Mouse (Mus musculus) brain, adult 2 months (tissue): ENCODE results near the gene Mrpl52.

ENCODE experiments used
- DNase-seq: peaks from one replicate; pipeline ENCODE4 v3.0.0; 2011; ENCODE audit warnings: low read depth, low spot score

Gene Mrpl52

DNA sequence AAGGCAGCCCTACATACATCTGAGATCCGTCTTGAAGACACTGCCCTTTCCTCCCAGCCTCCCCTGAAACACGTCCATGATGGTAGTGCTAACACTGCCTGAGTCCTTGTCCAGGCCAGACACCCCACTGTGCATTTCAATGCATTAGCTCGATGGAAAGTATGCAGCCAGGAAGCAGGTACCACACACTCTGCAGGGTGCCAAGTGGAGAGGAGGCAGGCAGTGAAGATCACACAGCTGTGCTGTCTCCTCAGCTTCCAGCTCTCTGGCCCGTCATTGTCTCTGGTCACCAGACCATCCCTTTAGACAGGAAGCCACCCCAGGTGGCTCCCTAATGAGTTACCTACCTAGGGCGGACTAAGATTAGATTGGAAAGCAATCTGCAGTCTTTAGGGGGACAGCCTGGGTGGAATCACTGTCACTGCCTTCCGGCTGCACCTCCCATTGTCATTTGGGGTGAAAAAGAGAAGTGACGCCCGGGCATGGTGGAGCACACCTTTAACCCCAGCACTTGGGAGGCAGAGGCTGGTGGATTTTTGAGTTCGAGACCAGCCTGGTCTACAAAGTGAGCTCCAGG lies 14.6 kb upstream of the Mrpl52 start:
- DNase-seq: no peak

DNA sequence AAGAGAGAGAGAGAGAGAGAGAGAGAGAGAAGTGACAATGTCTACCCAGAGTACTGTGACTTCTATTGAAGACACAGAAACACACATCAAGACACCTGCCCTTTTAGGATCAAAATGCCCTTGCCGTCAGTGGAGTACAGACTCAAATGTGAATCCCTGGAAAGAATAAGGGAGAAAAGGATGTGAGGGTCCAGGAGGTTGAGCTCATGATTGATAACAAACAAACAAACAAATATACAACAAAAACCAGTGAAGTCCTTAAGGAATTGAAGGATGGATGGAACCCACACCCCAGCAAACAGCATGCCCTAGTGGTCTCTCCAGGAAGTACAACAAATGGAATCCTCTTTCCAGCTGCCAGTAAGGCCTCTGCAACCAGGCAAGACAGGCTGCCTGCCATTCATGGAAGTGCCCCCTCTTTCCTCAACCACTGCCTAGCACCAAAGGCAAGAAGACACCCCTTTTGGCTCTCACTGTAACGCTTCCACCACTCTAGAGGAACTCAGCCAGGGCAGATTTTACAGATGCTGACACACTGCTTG lies 14.0 kb upstream of the Mrpl52 start:
- DNase-seq: peak; percentile 73

DNA sequence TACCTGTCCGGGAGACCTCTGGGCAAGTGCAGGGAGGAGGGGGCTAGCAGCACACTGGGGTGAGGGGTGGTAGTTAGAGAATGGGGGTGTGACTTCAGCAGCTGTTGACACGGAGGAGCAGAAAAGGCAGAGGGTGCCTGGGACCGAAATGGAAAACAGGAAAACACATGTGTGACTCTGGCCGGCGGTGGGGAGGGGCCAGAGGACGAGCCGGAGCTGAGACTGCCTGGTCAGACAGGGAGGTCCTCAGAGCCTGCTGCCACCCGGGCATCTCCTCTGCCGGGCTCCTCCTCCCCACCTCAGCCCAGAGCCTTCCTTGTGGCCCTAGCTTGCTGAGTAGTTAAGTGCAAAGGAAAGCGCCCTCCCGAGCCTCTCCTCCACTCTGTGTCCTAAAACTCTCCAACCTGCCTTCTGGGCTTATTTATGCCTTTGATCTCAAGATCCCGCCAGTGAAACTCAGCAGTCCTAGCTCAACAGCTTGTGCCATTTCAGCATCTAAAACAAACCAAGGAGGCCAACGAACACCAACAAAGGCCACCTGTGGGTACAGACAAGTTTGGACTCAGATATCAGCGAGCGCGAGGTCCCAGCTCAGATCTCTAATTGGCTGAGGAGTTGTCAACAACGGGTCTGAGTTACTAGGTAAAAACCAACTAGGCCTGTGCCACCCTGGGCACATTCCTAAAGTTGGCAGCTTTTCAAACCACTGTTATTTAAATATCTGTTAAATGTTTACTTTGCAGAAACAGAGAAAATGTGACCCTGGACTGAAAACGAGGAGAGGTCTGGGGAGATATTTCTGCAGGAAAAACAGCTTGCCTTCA lies 12.6 kb upstream of the Mrpl52 start:
- no peak for DNase-seq

DNA sequence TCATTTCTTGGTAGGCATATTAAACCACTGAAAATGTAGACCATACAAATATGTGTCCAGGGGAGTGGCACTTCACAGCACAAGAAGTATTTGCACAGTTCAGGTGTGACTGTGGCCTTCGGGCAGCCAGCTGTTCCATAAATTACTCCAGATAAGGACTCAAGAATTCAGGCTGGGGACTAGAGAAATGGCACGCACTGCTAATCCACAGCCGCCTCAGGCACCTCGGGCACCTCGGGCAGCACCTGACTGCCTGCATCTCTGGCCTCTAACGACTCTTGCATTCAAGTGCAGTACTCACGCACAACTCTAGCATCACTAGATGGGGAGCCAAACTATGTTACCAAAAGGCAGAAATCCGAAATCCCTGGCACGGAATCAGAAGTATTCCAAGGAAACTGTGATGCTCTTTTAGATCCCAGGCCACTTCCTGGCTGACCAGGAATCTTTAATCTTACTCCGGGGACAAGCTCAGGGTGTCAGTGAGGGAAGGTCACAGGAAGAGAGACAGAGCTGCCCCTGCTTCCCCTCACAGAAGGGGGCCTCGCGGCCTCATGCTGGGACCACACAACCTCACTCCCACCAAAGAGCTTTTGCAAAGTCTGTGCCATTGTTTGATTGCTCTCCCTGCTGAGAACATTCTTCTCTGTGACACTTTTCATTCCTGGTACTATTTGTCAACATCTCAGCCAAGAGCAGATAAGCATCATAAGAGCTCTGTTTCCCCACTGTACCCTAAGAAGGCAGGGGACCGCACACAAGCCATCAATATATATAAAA lies 11.3 kb upstream of the Mrpl52 start:
- no peak for DNase-seq

DNA sequence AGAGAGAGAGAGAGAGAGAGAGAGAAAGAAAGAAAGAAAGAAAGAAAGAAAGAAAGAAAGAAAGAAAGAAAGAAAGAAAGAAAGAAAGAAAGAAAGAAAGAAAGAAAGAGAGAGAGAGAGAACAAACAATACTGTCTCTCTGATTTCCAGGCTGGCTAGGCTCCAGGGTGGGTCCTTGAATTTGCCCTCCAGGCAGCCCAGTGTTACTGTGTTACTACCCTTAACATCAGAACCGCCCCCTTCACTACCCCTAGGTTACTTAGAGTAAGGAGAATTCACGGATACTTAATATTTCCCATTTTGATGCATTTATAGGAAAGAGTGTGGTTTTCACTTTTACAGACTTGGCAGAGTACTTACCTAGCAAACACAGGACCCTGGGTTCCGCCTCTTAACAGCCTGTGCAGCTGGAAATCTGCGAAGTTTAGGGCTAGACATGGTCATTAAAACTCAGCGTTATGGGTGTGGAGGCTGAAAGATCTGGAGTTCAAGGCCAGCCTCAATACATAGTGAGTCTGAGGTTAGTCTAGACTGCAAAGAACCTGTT lies 10.4 kb upstream of the Mrpl52 start:
- DNase-seq: no peak

DNA sequence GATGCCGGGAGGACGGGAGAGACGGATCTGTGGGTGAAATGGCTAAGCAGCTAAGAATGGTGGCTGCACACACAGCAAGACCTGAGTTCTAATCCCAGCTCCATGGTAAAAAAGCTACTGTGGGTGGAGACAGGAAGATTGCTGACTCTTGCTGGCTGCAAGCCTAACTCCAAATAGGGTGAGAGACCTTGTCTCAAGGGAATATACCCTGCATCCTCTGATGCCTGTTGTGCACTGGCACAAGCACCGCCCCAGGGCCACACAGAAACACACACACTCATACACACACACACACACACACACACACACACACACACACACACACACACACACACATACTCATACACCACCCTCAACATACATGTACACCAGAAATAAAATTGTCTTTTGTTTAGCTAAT lies 9.9 kb upstream of the Mrpl52 start:
- no peak for DNase-seq

DNA sequence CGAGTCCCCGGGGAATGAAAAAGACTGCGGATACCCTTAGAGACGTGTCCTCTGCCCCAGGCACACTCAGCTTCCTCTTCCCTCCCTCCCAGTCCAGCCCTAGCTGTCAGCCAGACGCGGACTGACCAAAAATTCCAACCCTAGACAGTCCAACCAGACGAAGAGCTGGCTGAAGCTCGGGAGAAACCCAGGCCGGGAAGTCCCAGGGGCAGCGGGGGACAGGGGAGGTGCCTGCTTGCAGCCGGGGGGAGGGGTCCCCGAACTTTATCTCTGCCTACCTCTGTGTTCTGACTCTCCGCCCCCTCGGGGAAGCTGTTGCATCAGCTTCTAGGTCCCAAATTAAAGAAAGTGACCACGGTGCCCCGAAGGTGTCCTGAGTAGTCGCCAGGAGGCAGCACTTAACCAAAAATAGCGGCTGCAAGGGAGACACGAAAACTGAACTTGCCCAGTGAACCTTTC lies 9.1 kb upstream of the Mrpl52 start, which contains the start of gene Slc7a7:
Slc7a7 (minus strand) TSS at position 158 of the 459 bp plus-strand sequence.
- DNase-seq: no peak

DNA sequence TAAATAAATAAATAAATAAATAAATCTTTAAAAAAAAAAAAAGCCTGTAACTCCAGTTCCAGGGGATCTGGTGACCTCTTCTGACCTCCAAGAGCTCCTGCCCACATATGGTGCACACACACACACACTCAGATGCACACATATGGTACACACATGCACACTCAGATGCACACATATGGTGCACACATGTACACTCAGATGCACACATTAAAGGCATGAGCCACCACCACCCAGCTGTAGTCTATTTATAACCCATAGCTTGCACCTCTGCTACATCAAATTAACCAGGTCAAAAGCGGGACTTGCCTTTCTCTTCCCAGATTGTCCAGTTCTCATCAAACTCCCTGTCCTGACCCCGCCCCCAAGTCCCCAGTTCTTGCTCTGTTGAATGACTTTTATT lies 5.7 kb upstream of the Mrpl52 start:
- DNase-seq: no peak

DNA sequence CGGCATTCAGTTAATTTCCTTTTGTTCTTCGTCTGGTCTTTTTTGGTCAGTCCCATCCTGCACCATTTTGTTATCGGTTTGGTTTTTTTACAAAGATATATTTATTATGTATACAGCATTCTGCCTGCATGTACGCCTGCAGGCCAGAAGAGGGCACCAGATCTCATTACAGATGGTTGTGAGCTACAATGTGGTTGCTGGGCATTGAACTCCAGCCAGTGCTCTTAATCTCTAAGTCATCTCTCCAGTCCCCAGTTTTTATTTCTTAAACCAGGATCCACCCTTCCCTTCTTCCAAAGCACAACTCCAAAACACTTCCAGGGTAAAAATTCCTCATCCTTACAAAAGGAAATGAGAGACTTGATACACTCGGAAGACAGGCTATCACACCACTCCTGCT lies 3.3 kb upstream of the Mrpl52 start:
- no peak for DNase-seq

DNA sequence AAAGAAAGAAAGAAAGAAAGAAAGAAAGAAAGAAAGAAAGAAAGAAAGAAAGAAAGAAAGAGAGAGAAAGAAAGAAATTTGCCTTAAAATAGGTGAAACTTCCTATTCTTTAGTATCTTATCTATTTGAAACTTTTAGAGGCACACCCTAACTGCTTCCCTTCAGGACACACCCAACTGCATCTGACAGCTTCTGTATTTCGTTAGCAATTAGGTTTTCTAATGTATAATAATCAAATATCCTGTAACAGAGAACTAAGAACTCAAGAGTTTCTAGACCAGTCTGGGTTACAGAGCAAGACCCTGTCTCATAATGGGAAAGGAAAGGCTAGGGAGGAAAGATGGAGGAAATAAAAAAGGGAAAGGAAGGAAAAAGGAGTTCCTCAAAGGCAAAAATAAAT lies 2.1 kb upstream of the Mrpl52 start:
- DNase-seq: no peak

DNA sequence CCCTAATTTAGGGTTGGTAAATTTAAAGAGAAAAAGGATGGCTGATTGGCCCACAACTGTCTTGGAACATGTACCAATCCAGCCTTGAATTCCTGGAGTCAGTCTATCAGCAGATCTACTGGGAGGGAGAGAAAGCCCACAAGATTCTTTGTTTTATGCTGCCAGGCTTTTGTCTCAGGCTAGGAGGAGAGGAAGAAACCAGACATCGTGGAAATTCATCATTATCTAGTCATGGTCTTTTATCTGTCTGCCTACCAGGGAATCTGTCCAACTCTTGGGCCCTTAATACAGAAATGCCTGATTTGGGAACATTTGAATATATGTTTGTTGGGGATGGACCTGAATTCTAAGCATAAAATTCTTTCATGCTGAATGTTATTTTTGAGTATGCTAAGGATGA lies 1.2 kb upstream of the Mrpl52 start:
- DNase-seq: no peak

DNA sequence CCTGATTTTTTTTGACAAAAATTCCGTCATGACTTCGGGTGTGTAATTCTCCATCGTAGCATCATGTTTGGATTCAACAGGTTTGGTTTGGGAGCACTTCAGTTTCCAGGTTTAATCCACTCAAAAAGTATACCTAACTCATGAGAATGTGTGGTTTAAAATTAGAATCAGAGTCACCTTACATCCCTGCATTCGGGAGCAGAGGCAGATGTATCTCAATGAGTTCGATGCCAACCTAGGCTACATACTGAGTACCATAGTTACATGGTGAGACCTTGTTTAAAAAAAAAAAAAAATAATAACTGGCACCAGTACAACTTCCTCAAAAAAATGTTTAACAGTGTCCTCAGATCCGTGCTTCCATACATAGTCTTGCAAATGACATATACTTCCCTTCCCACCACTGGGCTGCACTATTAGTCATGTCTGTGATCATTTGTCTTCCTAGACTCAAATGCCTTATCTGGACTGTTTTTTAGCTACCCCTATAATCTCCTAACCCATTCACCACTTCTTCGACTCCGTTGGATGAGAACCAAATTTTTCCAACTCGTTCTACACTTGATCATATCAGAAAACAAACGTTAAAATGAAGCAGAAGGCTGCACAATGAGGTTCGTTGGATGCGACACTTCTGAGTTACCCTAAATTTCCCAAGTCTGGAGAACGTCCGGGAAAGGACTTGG lies 563 bp upstream of the Mrpl52 start:
- peak; percentile 39 for DNase-seq

DNA sequence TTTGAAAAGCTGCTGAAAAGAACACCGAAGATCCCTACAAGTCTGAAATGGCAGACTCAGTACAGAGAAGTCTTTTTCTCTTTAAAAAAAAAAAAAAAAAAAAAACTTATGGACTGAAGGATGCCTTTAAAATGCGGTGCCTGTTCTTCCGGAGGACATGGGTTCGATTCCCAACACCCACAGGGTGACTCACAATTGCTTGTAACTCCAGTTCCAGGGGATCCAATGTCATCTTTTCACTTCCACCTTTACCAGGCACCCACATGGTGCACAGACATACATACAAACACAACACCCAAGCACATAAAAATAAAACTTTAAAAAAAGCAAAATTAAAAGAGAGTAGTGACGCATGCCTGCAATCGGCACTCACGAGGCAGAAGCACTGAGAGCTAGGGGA lies 987 bp downstream of the Mrpl52 start:
- DNase-seq: no peak

DNA sequence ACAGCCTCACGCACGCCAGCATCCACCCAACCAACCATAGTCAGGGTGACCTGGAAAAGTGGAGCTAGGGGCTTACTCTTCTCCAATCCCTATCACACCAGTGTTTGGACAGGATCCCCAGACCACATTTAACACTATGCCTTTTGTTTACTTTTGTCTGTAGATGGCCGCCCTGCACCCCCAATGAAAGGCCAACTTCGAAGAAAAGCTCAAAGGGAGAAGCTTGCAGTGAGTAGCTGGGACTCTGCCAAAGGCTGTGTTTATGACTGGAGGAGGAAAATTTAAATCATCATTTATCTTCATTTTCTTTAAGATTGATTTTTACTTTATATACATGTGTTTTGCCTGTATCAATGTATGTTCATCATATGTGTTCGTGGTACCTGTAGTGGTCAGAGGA lies 1.7 kb downstream of the Mrpl52 start:
- no peak for DNase-seq

DNA sequence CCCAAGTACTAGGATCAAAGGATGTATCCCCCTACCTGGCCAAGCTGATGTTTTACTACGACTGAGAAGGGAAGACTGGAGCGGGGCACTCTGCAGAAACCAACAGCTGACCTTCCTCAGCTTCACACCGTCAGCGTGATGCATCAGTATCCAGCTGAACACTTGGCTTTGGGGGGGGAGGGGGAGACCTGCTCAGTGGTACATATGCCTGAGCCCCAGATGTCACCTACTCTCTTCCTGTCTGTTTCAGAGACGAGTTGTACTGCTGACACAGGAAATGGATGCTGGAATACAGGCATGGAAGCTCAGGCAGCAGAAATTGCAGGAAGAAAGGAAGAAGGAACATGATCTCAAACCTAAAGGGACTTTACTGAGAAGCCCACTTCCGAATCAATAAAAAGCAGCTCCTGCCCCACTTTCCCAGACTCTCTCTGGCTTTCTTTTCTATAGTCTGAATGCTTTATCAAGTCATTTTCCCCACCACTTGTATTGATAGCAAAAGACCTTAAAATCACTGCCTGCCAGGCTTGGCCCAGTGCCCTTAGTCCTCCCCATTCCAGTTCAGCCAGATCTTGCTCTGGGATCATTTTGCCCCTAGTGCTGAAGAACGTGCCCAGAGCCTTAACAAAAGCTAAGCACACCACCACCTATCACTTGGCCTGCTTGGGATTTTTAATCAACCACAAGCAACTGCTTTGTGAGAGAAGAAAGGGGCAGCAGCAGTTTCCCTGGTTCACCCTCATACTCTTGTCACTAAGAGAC lies 2.8 kb downstream of the Mrpl52 start:
- DNase-seq: no peak

DNA sequence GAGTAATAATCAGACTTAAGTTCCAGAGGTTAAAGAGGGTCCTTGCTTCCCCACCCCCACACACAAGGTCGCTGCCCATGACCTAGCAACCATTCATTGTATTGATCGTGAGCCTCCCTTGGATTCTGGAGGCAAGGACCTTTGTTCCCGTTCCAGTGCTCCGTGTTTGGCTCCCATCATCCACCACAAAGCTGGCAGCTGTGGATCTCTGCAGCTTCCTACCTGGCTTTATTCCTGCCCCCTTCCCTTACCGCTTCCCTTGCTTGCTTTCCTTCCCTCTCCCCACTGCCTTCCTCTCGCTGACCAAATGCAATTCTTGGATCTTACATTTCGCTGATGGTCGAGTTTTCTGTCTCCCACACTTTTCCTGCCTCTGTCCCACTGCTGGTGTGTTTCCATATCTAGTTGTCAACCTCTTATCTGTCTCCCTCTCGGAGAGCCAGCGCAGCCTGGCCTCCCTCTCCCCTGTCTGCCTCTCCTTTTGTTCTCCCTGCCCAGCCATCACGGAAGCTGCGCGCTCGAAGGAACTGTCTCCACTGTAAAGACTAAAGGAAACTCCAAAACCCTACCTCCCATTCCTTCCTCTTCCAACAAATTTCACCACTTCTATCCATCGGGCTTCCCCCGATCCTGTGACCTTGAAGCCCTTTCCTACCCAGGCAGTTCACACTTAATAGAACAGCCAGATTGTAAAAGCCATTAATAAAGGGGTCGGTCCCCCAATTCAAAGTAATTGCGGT lies 3.9 kb downstream of the Mrpl52 start:
- DNase-seq: no peak

DNA sequence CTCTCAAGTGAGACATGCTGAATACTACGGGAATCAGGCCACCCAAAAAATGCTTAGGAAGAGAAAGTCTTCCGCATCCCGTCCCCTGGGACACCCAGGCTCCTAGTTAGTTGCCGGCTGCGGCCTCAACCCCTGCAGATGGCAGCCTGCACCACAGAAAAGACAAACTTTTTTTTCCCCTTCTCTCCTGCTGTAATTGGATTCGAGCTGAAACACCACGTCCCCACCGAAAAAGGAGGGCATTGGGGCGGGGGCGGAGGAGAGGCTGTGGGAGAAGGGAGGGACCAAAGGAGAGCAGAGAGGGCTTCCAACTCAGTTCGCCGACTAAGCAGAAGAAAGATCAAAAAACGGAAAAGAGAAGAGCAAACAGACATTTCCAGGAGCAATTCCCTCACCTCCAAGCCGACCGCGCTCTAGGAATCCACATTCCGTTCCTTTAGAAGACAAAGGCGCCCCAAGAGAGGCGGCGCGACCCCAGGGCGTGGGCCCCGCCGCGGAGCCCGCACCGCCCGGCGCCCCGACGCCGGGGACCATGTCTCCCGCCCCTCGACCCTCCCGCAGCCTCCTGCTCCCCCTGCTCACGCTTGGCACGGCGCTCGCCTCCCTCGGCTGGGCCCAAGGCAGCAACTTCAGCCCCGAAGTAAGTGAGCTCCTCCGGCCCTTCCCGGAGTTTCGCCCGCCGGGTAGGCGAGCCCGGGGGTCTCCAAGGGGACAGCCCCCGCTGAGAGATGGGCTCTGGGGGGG lies 4.8 kb downstream of the Mrpl52 start, which contains the start of gene Mmp14:
Mmp14 (plus strand) TSS at position 279 of the 744 bp plus-strand sequence.
- peak; percentile 57 for DNase-seq

DNA sequence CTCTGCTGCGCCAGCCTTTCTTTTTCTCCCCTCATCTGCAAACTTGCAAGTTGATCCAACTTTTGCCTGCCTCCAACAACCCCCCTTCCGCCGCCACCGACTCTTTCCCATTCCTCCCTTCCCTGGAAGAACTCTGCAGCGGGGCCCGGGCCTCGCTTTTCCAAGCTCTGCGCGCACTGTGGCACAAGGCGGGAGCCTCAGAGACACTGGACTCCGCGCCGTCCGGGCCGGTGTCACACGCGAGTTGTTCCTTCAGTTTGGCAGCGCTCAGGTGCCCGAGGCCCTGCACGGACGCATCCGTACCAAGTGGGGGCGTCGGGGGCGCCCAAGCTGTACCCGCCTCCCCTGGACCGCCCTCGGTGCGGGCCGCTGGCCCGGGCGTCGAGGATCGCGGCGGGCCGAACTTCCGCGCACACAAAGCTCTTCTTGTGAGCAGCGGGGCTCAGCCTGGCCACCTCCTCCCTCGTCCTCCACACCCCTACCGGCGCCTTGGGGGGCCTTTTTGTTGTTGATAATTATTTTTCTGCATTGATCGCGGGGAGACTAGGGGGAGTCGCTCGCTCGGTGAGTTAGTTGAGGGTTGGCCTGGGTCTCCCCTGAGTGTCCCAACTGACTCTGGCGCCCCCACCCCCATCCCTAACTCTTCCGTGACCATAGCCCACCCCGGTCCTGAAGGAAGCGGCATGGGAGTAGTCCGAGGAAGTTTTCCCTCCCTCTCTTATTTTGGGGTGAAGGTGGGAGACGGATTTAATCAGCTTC lies 5.5 kb downstream of the Mrpl52 start:
- no peak for DNase-seq
